Mouse (Mus musculus) MEL (cell line): ENCODE measurements around the gene Oit1. TPM values are rescaled to one million over a fixed set of nuclear protein-coding genes. Genes with fewer than 3 reads are reported as not detected.

Experiments
- DNase-seq: peaks from one replicate; pipeline ENCODE4 v3.0.0; 2011; ENCODE audit warnings: low read depth, low spot score
- H3K27ac ChIP-seq: 2 replicates; pipeline ENCODE4 v1.5.1; 2012; ENCODE audit warnings: low read depth, mild to moderate bottlenecking, control low read depth, low read length, moderate library complexity; ENCODE audit not compliant: control insufficient read depth
- H3K27me3 ChIP-seq, 2 experiments: fragments of 150-350 bp in 1 of 2; sonication (generic) in 1 of 2; 2 replicates each; pipeline ENCODE4 v1.6.1; 2012; ENCODE audit warnings: low read length in 2 of 2, mild to moderate bottlenecking in 2 of 2, improper control_type of control experiment in 1 of 2, moderate library complexity in 1 of 2; ENCODE audit not compliant: insufficient read depth in 2 of 2, control insufficient read depth in 1 of 2
- H3K36me3 ChIP-seq, 2 experiments: 2 replicates each; pipeline ENCODE4 v1.6.1; 2012 to 2014; ENCODE audit warnings: low read length in 2 of 2, improper control_type of control experiment in 1 of 2, inconsistent platforms in 1 of 2, mild to moderate bottlenecking in 1 of 2; ENCODE audit not compliant: insufficient read depth in 2 of 2, control insufficient read depth in 1 of 2
- H3K4me1 ChIP-seq, 2 experiments: fragments of 150-350 bp in 1 of 2; sonication (generic) in 1 of 2; 2 replicates each; pipeline ENCODE4 v1.6.1; 2012; ENCODE audit warnings: low read length in 2 of 2, improper control_type of control experiment in 1 of 2, mild to moderate bottlenecking in 1 of 2; ENCODE audit not compliant: insufficient read depth in 2 of 2, control insufficient read depth in 1 of 2
- H3K4me3 ChIP-seq, 2 experiments: fragments of 150-350 bp in 1 of 2; sonication (generic) in 1 of 2; 2 replicates each; pipeline ENCODE4 v1.5.1; 2012; ENCODE audit warnings: low read depth in 2 of 2, low read length in 2 of 2, mild to moderate bottlenecking in 2 of 2, moderate library complexity in 2 of 2, control low read depth in 1 of 2, improper control_type of control experiment in 1 of 2; ENCODE audit not compliant: control insufficient read depth in 1 of 2, insufficient read depth in 1 of 2
- H3K79me2 ChIP-seq: 2 replicates; pipeline ENCODE4 v1.6.1; 2012; ENCODE audit warnings: mild to moderate bottlenecking, low read length, moderate library complexity; ENCODE audit not compliant: control insufficient read depth, poor library complexity, insufficient read depth
- H3K9ac ChIP-seq: 2 replicates; pipeline ENCODE4 v1.6.1; 2012; ENCODE audit warnings: low read depth, mild to moderate bottlenecking, control low read depth, low read length, moderate library complexity; ENCODE audit not compliant: control insufficient read depth, poor library complexity, severe bottlenecking
- H3K9me3 ChIP-seq: fragments of 150-350 bp; sonication (generic); replicated peaks from 2 replicates; pipeline ENCODE4 v1.6.1; 2012; ENCODE audit warnings: mild to moderate bottlenecking, low read length, improper control_type of control experiment, moderate library complexity; ENCODE audit not compliant: insufficient read depth
- BHLHE40 ChIP-seq: IDR thresholded peaks from 2 replicates; pipeline ENCODE4 v1.6.1; 2012; ENCODE audit warnings: low read depth, mild to moderate bottlenecking, inconsistent platforms, low read length, improper control_type of control experiment, borderline replicate concordance
- CHD2 ChIP-seq: IDR thresholded peaks from 2 replicates; pipeline ENCODE4 v1.6.1; 2011; ENCODE audit warnings: low read length, improper control_type of control experiment
- CTCF ChIP-seq, 3 experiments: IDR thresholded peaks in 2 of 3; conservative IDR thresholded peaks in 1 of 3; 2 replicates each; pipeline ENCODE4 v1.5.1; 2011 to 2012; ENCODE audit warnings: low read length in 3 of 3, low read depth in 2 of 3, mild to moderate bottlenecking in 2 of 3, improper control_type of control experiment in 1 of 3, inconsistent platforms in 1 of 3, mixed read lengths in 1 of 3, moderate library complexity in 1 of 3; ENCODE audit not compliant: control insufficient read depth in 1 of 3, insufficient read depth in 1 of 3, poor library complexity in 1 of 3, severe bottlenecking in 1 of 3
- E2F4 ChIP-seq: IDR thresholded peaks from 2 replicates; pipeline ENCODE4 v1.6.1; 2011; ENCODE audit warnings: low read depth, low read length, improper control_type of control experiment, borderline replicate concordance
- ETS1 ChIP-seq: IDR thresholded peaks from 2 replicates; pipeline ENCODE4 v1.6.1; 2012; ENCODE audit warnings: low read depth, mild to moderate bottlenecking, inconsistent platforms, low read length, improper control_type of control experiment, moderate library complexity
- GATA1 ChIP-seq: IDR thresholded peaks from 2 replicates; pipeline ENCODE4 v1.6.1; 2011; ENCODE audit warnings: low read depth, low read length, improper control_type of control experiment
- HCFC1 ChIP-seq: IDR thresholded peaks from 2 replicates; pipeline ENCODE4 v1.6.1; 2012; ENCODE audit warnings: low read depth, mild to moderate bottlenecking, inconsistent platforms, low read length, improper control_type of control experiment, moderate library complexity
- JUND ChIP-seq: IDR thresholded peaks from 2 replicates; pipeline ENCODE4 v1.6.1; 2011; ENCODE audit warnings: low read depth, mild to moderate bottlenecking, improper control_type of control experiment, low read length
- KAT2A ChIP-seq: conservative IDR thresholded peaks from 2 replicates; pipeline ENCODE4 v1.6.1; 2012; ENCODE audit warnings: low read depth, low read length, improper control_type of control experiment, inconsistent platforms
- MXI1 ChIP-seq: IDR thresholded peaks from 2 replicates; pipeline ENCODE4 v1.6.1; 2011; ENCODE audit warnings: mild to moderate bottlenecking, low read depth, low read length, improper control_type of control experiment
- MYB ChIP-seq: IDR thresholded peaks from 2 replicates; pipeline ENCODE4 v1.6.1; 2011; ENCODE audit warnings: mild to moderate bottlenecking, low read depth, low read length, improper control_type of control experiment
- MYC ChIP-seq: IDR thresholded peaks from 2 replicates; pipeline ENCODE4 v1.6.1; 2011; ENCODE audit warnings: low read depth, mild to moderate bottlenecking, low read length, improper control_type of control experiment, moderate library complexity
- POLR2A ChIP-seq, 2 experiments: IDR thresholded peaks; 2 replicates each; pipeline ENCODE4 v1.6.1; 2011 to 2012; ENCODE audit warnings: low read length in 2 of 2, mild to moderate bottlenecking in 2 of 2, control low read depth in 1 of 2, improper control_type of control experiment in 1 of 2, low read depth in 1 of 2, moderate library complexity in 1 of 2; ENCODE audit not compliant: control insufficient read depth in 1 of 2, insufficient read depth in 1 of 2, poor library complexity in 1 of 2
- POLR2AphosphoS5 ChIP-seq: IDR thresholded peaks from 2 replicates; pipeline ENCODE4 v1.6.1; 2012; ENCODE audit warnings: low read depth, borderline replicate concordance, mild to moderate bottlenecking, inconsistent platforms, low read length, moderate library complexity, mixed read lengths
- TAL1 ChIP-seq: IDR thresholded peaks from 2 replicates; pipeline ENCODE4 v1.6.1; 2012; ENCODE audit warnings: mild to moderate bottlenecking, inconsistent platforms, low read length, moderate library complexity, mixed read lengths
- TCF12 ChIP-seq: IDR thresholded peaks from 2 replicates; pipeline ENCODE4 v1.6.1; 2014; ENCODE audit warnings: low read depth, mild to moderate bottlenecking, inconsistent platforms, low read length, improper control_type of control experiment, moderate library complexity
- ZKSCAN1 ChIP-seq: IDR thresholded peaks from 2 replicates; pipeline ENCODE4 v1.6.1; 2012; ENCODE audit warnings: low read depth, mild to moderate bottlenecking, inconsistent platforms, low read length, improper control_type of control experiment, moderate library complexity
- ZMIZ1 ChIP-seq: IDR thresholded peaks from 2 replicates; pipeline ENCODE4 v1.6.1; 2012; ENCODE audit warnings: low read depth, mild to moderate bottlenecking, inconsistent platforms, low read length, improper control_type of control experiment, moderate library complexity
- ZNF384 ChIP-seq: IDR thresholded peaks from 2 replicates; pipeline ENCODE4 v1.6.1; 2012; ENCODE audit warnings: low read depth, mild to moderate bottlenecking, inconsistent platforms, low read length, improper control_type of control experiment
- polyA plus RNA-seq, 2 experiments: library from polyadenylated mRNA; stranded (reverse) in 1 of 2; unstranded in 1 of 2; fragments of >175 nt in 1 of 2; fragments of >200 nt in 1 of 2; gene quantifications; 2 replicates each; pipeline versions ENCODE4 v1.2.1 to v1.2.4; 2012; ENCODE audit warnings: low replicate concordance in 2 of 2, low read depth in 1 of 2; ENCODE audit not compliant: insufficient read length in 2 of 2, insufficient read depth in 1 of 2, missing spikeins in 1 of 2
- total RNA-seq: library from RNA; depleted of rRNA; stranded (reverse); fragments of 300-350 nt; gene quantifications from 2 replicates; pipeline ENCODE4 v1.2.3, GENCODE M21; 2012

Oit1 gene
- total and polyA plus RNA-seq, 3 experiments, result not detected

DNA sequence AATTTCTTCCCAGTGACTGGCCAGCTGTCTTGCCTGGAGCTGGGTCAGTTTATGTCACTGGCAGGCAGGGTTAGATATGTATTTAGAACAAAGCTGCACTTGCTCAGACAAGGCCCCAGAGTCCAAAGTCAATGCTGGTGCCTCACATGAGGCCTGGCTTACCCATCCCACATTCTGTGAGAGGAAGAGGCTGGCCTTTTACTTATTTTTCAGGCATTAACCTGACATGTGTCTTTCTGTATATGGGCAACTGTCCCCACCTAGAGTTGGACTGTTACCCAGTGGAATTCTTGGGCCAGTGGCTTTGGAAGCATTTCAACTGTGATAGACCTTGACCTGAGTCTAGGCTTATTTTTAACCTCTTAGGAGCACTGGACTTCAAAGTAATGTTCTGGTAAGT lies 51.6 kb downstream of the Oit1 start:
- Histone ChIP-seq H3K9ac (no peak overlapping the region), H3K79me2 (no peaks in the 10 kb centered on the region), H3K4me1 (no peaks in the 10 kb centered on the region), H3K27me3 (no peaks in the 10 kb centered on the region), H3K27ac (no peak overlapping the region), H3K4me3 (no peak overlapping the region), H3K36me3 (no peaks in the 10 kb centered on the region), H3K9me3 (no peaks in the 10 kb centered on the region)
- DNase-seq, result no peak
- TF ChIP-seq ZMIZ1 (no peak), ZKSCAN1 (no peak), HCFC1 (no peak), TAL1 (no peak), KAT2A (no peak), JUND (no peak), CTCF (IDR thresholded peaks at IDR 0.05 in 2 of 3, conservative IDR thresholded peaks at IDR 0.05 in 1 of 3; ENCODE audit: control insufficient read depth in 1 of 3, insufficient read depth in 1 of 3, low read depth in 2 of 3, low read length in 3 of 3, poor library complexity in 1 of 3, severe bottlenecking in 1 of 3) (no peak), ETS1 (no peak), CHD2 (no peak), MYC (no peak), E2F4 (no peak), TCF12 (no peak), MXI1 (no peak), ZNF384 (no peak), BHLHE40 (no peak)

DNA sequence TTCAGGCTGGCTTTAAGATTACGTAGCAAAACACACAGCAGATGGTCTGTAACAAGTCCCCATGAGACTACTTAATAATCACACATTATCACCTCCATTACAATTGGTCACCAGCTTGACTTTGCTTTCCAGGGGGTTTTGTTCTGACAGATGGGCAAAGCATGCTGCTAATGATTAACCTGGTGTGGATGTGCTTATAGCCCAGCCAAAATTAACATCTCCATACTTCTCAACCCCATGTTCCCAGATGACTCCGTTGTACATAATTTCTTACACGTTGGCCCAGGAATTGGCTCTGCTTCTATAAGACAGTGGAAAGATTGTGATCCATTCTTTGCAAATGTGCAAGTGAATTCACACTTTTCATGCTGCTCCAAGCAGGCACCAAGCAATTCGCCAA lies 52.8 kb downstream of the Oit1 start:
- Histone ChIP-seq H3K27ac (no peak overlapping the region), H3K79me2 (no peaks in the 10 kb centered on the region), H3K4me3 (no peak overlapping the region), H3K27me3 (no peaks in the 10 kb centered on the region), H3K36me3 (no peaks in the 10 kb centered on the region), H3K4me1 (no peaks in the 10 kb centered on the region), H3K9me3 (no peaks in the 10 kb centered on the region), H3K9ac (no peak overlapping the region)
- DNase-seq, result no peak
- TF ChIP-seq GATA1 (no peak), MYB (no peak), POLR2A (IDR thresholded peaks at IDR 0.05; ENCODE audit: control insufficient read depth in 1 of 2, insufficient read depth in 1 of 2, low read depth in 1 of 2, low read length in 2 of 2, poor library complexity in 1 of 2) (no peak), MYC (no peak), POLR2AphosphoS5 (no peak)
